Mouse (Mus musculus): ENCODE data around the gene Serinc2.

DNA sequence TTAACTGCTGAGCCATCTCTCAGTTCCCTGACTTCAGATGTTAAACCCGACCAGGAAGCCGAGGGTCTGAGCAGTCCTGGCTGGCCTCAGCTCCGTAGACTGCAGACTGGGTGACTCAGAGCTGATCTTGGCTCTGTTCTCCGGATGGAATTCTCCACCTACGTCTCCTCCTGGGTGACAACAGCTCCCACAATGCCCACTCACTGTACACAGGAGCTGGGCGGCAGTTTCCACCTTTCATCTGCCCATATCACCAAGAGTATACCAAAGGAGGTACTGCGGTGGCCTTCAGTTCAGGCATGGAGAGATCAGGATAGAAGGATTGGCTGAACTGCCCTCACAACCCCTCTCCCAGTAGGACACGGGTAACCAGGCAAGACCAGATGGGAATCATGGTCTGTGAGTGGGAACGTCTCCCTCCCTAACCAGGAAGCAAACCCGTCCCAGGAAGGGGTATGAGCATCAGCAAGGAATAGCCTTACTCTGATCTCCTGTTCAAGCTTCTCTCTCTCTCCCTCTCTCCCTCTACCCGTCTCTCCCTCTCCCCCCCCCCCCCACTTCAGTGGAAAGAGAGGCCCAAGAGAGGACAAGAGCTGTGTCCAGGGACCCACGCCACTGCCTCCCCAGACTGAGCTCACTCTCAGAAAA lies 5.2 kb downstream of the Serinc2 start:
- TF ChIP-seq CTCF (IDR thresholded peaks at IDR 0.05; ENCODE audit: low read depth) (no peak), EP300 (IDR thresholded peaks at IDR 0.05; ENCODE audit: low read depth) (no peak)
